Mouse (Mus musculus): Measurements from ENCODE around the gene Gfap. TPM values are rescaled to one million over a fixed set of nuclear protein-coding genes. Genes with fewer than 3 reads are reported as not detected.

Gfap gene
- total RNA-seq (2021), result 100 to 1,000 TPM; 111 to 120 TPM
- long read RNA-seq, experiment 1, transcript Gfap-202 (8 exons, 2,600 nt), result minor isoform, 10 of 240 reads
- long read RNA-seq, experiment 1, transcript Gfap-201 (9 exons, 2,648 nt), result major isoform, 199 of 240 reads
- long read RNA-seq, experiment 1, partial matches to known transcripts, result 9 of 240 reads
- long read RNA-seq, experiment 1, other reads (novel, unspliced or antisense), result 22 of 240 reads
- long read RNA-seq, experiment 2, transcript Gfap-201 (9 exons, 2,648 nt), result major isoform, 143 of 171 reads
- long read RNA-seq, experiment 2, transcript Gfap-202 (8 exons, 2,600 nt), result minor isoform, 12 of 171 reads
- long read RNA-seq, experiment 2, partial matches to known transcripts, result 5 of 171 reads
- long read RNA-seq, experiment 2, other reads (novel, unspliced or antisense), result 11 of 171 reads

DNA sequence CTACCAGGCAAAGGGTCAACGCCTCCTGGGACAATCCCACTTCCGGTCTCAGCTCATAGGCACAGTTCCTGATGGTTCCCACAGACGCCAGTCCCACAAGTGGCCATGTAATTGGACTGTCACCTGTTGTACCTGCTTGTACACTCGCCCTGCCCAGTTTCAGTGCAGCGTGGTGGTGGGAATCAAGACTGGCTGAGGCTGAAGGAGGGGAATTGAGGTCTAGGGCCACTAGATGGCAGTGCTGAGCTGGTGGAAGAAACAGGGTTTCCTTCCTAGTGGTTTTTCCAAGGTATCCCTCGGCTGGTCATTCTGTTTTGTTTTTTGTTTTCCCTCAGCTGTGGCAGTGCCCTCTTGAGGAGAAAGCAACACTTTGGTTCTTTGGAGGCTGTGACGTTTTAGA is at the start of gene Gfap:
TSS of gene Gfap (minus strand) at position 150 of the 400 bp plus-strand sequence.
- peak; percentile 91 for TF ChIP-seq CTCF (IDR thresholded peaks at IDR 0.05)
- H3K4me3 ChIP-seq, result no peak within 1 kb of the TSS
- intact Hi-C loops (cut with DNase I), result loop anchor here (1.0 to 10.0 kb wide), 3 partner anchors 93 to 254 kb away; no protein-coding TSS in a partner anchor
- no peak within 1 kb of the TSS for H3K27ac ChIP-seq
- peak; percentile 73 to 80 for DNase-seq (ENCODE audit: extremely low spot score in 1 of 2, low spot score in 2 of 2)

DNA sequence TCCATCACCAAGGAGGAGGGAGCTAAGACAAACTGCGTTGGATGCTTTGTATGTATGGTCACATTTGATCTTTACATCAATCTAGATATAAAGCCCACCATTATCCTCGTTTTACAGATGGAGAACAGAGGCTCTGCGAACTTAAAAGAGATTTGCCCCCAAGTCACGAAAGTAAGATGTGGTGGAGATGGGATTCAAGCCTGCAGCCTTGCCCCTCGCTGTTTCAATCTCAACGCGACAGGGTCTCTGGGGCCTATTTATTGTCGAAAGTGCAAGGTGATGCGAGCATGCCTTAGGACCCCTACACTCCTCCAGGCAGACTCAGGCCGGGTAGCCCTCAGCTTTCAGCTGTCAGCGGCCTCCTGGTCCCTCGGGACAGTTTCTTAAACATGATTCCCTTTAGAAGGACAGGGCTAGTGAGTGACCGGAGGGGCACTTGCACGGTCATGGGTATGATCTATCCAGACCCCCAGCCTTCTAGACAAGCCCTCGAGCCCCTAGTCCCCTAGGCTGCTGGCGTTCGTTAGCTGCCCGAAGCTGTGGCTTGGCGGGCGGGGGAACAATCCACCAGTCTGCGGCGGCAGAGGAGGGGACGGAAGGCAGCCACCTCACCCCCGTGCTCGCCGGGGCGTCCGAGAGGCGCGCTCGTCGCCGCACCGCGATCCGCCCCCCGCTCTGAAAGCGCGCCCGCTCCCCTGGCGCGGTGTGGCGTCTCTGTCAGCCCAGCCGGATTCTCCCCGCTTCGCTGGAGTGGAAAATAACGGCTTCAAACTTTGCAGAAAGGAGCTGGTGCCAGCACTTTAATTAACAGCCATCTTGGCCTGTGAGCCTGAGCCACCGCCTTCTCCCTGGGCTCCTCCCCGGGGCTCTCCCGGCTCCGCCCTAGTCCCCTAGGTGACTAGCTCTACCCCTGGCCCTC is 47.6 kb upstream of the Gfap start:
- DNase-seq (ENCODE audit: extremely low spot score in 1 of 2, low spot score in 2 of 2), result peak; percentile 36 to 56
- Histone ChIP-seq H3K27ac (no peak overlapping the region), H3K4me3 (peak overlapping the region; percentile 44)
- no peak for TF ChIP-seq CTCF (IDR thresholded peaks at IDR 0.05)
- intact Hi-C loops (cut with DNase I), result no loop called here

DNA sequence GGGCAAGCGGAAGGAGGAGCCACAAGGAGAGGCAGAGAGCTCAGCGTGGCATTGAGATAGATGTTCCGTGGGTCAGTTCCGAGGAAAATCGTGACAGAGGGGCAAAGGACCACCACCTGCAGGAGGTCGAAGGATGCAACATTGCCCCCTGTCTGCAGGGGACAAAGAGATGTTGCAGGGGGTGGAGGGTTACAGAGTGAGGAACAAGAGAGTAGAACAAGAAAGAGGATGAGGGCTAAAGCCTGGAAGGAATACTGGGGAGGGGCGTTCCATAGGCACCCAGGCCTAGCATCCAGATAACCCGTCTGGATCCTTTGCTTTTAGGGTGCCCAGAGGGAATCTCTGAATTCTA is 46.3 kb upstream of the Gfap start:
- Histone ChIP-seq H3K27ac (no peak overlapping the region), H3K4me3 (no peak overlapping the region)
- DNase-seq (ENCODE audit: extremely low spot score in 1 of 2, low spot score in 2 of 2), result no peak
- intact Hi-C loops (cut with DNase I), result loop anchor here (2.0 kb wide), 1 partner anchor 22 kb away; the partner anchor contains the start of gene Kif18b
- no peak; the same call in 1 of the 2 replicates for TF ChIP-seq CTCF (IDR thresholded peaks at IDR 0.05)

DNA sequence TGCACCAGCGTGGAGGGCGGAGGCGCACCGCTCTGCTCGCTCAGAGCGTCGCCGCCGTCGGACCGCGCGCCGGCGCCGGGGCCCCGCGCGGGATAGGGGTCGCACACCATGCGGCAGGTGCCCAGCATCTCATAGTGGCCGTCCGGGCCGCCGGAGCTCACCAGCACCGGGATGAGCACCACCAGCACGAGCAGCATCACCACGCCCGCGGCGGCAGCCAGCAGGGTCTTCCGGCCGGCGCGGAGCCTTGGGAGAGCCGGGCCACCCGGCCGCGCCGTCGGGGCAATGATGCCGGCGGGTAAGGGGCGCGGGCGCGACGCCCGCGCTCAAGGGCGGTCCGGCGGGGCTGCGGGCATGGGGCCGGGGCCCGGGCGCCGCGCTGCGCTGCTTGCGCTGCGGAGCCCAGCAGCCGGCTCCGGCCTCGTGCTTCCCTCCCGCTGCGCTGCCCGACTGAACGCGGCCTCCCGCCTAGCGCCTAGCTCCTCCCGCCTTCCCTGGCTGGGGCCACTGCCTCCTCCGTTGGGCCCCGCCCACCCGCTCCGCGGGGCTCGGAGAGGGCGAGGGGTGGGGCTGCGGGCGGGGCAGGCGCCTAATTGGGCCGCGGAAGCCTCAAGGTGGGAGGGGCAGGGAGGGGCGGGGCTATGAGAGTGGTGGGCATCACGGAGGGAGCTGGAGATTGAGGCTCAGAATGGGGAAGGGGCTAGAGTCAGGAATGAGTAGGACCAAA is 45.7 kb upstream of the Gfap start, which contains the start of gene C1ql1:
TSS of gene C1ql1 (minus strand) at position 424 of the 727 bp plus-strand sequence.
- Histone ChIP-seq H3K4me3 (peak within 1 kb of the TSS; percentile 23; the same call in 1 of the 2 replicates), H3K27ac (no peak within 1 kb of the TSS)
- peak; percentile 49 to 72 for DNase-seq (ENCODE audit: extremely low spot score in 1 of 2, low spot score in 2 of 2)
- no peak for TF ChIP-seq CTCF (IDR thresholded peaks at IDR 0.05)
- intact Hi-C loops (cut with DNase I), result loop anchor here (2.0 kb wide), 1 partner anchor 22 kb away; the partner anchor contains the start of gene Kif18b

DNA sequence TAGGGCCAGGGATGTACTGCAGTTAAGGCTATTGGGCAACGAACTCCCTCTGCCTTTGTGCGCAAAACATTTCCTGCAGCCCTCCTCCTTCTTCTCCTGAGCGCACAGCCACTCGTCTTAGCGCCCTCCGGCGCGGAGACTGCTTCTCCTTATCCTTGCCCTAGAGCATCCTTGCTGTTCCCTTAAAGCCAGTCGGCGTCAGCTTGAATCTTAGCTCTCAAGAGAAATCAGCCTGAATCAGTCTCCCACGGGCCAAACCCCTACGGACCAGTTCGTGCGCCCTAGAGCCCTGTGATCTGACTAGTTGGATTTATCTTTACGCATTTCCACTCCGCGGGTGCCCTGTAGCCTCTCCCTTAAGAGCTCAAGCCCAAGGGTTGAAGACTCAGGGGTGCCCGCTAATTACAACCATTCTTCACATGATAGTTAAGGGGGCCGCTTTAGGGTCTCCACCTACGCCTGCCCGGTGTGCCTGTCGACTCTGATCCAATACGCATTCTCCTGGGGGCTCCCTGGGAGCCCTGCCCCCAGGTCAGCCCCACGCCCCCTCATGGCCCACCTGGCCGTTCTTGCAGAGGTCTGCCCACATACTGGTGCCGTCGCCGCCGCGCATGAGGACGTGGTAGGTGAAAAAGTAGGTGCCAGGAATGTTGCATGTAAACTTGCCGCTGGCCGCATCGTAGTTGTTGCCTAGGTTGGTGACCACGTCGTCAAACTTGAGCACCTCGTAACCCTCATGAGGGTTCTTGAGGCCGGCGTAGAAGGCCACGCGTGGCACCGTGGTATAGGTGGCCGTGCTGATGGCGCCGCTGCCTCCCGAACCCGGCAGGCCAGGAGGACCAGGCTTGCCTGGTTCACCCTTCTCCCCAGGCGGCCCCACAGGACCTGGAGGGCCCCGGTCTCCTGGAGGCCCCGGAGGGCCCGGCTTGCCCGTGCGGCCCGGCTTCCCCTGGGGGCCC is 44.9 kb upstream of the Gfap start:
- Histone ChIP-seq H3K27ac (no peak overlapping the region), H3K4me3 (peak overlapping the region; percentile 23; the same call in 1 of the 2 replicates)
- intact Hi-C loops (cut with DNase I), result loop anchor here (2.0 kb wide), 1 partner anchor 21 kb away; the partner anchor contains the start of gene Kif18b
- DNase-seq (ENCODE audit: extremely low spot score in 1 of 2, low spot score in 2 of 2), result no peak
- TF ChIP-seq CTCF (IDR thresholded peaks at IDR 0.05), result no peak

DNA sequence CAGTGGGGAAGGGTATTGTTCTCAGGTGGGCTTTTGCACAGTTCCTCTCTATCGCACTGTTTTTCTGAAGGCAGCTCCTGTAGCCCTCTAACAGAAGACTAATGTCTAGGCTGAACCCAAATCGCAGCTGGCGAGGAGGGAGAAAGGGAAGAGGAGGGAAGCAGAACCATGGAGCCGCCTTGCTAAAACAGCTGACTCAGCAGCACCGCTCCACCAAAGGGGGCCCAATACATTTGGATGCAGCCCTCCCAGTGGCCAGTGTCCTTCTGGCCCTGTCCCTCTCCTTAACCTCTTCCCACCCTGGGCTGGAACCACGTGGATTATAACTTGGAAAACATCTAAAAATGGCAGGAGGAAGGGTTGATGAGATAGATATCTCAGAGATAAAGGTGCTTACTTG is 40.5 kb upstream of the Gfap start:
- TF ChIP-seq CTCF (IDR thresholded peaks at IDR 0.05), result no peak
- Histone ChIP-seq H3K27ac (no peak overlapping the region), H3K4me3 (no peak overlapping the region)
- intact Hi-C loops (cut with DNase I), result no loop called here
- DNase-seq (ENCODE audit: extremely low spot score in 1 of 2, low spot score in 2 of 2), result no peak

DNA sequence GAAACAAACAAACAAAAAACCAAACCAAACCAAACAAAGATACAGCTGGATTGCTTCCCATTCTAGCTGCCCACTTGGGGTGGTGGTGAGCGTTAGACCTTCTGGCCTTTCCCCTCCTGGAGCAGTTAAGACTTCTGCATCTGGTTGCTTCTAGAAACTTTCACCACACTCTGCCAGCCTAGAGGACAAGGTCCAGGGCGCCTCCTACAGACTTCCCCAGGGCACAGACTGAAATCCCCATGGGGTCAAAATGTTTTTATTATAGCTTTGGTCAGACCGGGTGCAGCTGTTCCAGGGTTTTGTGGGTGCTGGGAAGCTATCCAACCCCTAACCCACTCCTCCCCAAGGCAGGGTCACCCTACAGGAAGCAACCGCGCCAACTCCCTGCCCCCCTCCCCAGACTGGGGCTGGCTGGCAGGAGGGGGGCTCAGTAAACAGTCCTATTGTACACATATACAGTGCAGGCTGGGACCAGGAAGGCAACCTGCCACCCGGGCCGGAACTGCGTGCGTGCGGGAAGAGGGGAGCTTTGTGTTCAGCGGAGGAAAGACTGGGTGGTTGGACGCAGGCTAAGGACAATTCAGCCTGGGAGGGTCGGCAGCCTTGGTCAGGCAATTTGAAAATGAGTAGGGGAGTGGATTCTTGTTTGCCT is 38.4 kb upstream of the Gfap start:
- Histone ChIP-seq H3K27ac (no peak overlapping the region), H3K4me3 (no peak overlapping the region)
- intact Hi-C loops (cut with DNase I), result no loop called here
- TF ChIP-seq CTCF (IDR thresholded peaks at IDR 0.05), result no peak; the same call in 1 of the 2 replicates
- DNase-seq (ENCODE audit: extremely low spot score in 1 of 2, low spot score in 2 of 2), result no peak

DNA sequence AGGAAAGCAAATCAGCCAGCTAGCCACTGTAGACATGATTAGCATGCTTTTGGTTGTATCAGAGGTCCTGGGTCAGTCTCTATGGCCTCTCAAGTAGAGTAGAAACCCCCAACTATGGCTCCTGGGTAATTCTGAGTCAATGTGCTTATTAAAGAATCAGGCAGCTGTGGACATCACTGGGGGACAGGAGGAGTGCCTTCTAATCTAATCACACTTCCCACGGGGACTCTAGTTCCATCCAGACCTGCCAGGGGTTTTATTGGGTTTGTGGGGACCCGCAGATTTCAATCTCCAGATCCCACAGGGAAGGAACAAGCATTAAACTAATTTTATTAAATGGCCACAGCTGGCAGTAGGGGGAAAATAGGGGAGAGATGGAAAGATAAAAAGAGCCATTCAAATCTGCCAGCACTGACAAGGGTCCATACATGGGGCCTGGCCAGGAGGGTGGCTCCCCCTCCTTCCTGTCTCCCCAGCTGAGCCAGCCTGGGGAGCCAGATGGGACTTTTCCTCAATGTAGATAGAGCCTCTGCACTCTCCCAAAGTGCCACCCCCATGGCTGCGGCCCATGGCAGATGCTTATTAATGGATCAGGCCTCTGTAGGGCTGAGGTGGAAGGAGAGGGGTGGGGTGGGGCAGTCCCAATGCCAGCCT is 36.9 kb upstream of the Gfap start:
- no peak overlapping the region for H3K27ac ChIP-seq
- no peak overlapping the region for H3K4me3 ChIP-seq
- intact Hi-C loops (cut with DNase I), result no loop called here
- DNase-seq (ENCODE audit: extremely low spot score in 1 of 2, low spot score in 2 of 2), result no peak
- TF ChIP-seq CTCF (IDR thresholded peaks at IDR 0.05), result no peak

DNA sequence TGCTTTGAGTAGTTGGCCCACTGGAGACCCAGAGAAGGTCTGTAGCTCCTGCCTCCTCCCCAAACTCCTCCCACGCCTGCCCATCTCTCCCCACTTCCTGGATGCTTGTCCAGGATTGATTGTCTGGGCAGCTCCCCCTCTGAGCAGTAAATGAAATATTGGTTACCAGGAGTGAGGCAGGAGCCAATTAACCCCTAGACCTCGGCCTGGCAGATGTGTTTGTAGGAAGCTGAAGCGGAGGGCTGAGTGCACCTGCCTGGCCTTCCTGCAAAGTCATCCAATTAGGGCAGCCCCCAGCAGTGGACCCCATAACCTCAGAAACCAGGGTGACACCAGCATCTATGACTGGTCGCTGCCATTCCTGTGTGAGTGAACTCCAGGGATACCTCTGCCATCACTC is 35.6 kb upstream of the Gfap start:
- TF ChIP-seq CTCF (IDR thresholded peaks at IDR 0.05), result no peak
- intact Hi-C loops (cut with DNase I), result no loop called here
- H3K4me3 ChIP-seq, result no peak overlapping the region
- DNase-seq (ENCODE audit: extremely low spot score in 1 of 2, low spot score in 2 of 2), result no peak
- H3K27ac ChIP-seq, result no peak overlapping the region

Data from left cerebral cortex, adult 2 months (tissue).